Mouse (Mus musculus) heart, embryonic 13.5 days (tissue): ENCODE measurements around the gene Dusp22. TPM values are rescaled to one million over a fixed set of nuclear protein-coding genes. Genes with fewer than 3 reads are reported as not detected.

Source experiments
- ATAC-seq: fragments of 200-750 bp; cut with Nextera tagmentation; 2 replicates; pipeline ENCODE4 v1.8.0; 2017; ENCODE audit warnings: moderate TSS enrichment; ENCODE audit not compliant: insufficient number of reproducible peaks, low FRiP score, low TSS enrichment; ENCODE audit errors: extremely low read depth
- H3K27ac ChIP-seq: fragments of 300-500 bp; sonication (generic); replicated peaks from 2 replicates; pipeline ENCODE4 v1.5.1; 2015; ENCODE audit warnings: moderate library complexity, mild to moderate bottlenecking, inconsistent platforms
- H3K27me3 ChIP-seq: fragments of 300-500 bp; sonication (generic); replicated peaks from 2 replicates; pipeline ENCODE4 v1.6.1; 2015; ENCODE audit warnings: mild to moderate bottlenecking, inconsistent platforms
- H3K36me3 ChIP-seq: fragments of 300-500 bp; sonication (generic); 2 replicates; pipeline ENCODE4 v1.6.1; 2015; ENCODE audit warnings: mild to moderate bottlenecking, inconsistent platforms
- H3K4me1 ChIP-seq: fragments of 300-500 bp; sonication (generic); 2 replicates; pipeline ENCODE4 v1.6.1; 2015; ENCODE audit warnings: inconsistent platforms
- H3K4me2 ChIP-seq: fragments of 300-500 bp; sonication (generic); 2 replicates; pipeline ENCODE4 v1.6.1; 2015; ENCODE audit warnings: inconsistent platforms, mild to moderate bottlenecking, moderate library complexity
- H3K4me3 ChIP-seq: fragments of 300-500 bp; sonication (generic); 2 replicates; pipeline ENCODE4 v1.5.1; 2015; ENCODE audit warnings: moderate library complexity, mild to moderate bottlenecking, inconsistent platforms
- H3K9ac ChIP-seq: fragments of 300-500 bp; sonication (generic); 2 replicates; pipeline ENCODE4 v1.6.1; 2015; ENCODE audit warnings: inconsistent platforms, mild to moderate bottlenecking, moderate library complexity
- H3K9me3 ChIP-seq: fragments of 300-500 bp; sonication (generic); 2 replicates; pipeline ENCODE4 v1.6.1; 2016; ENCODE audit warnings: inconsistent platforms
- WGBS: fragments of 180-500 bp; shearing (Covaris S2); methylation state at CpG from one replicate; pipeline ENCODE4 v1.1.7; 2015; ENCODE audit warnings: mixed read lengths; 5-methylcytosine and 5-hydroxymethylcytosine counted together
- polyA plus RNA-seq: library from polyadenylated mRNA; unstranded; fragments of >200 nt; fragmentation: Nextera tagmentation; extraction: Ambion mirVana; gene quantifications from 2 replicates; pipeline ENCODE4 v1.2.1, GENCODE M21; 2015

Gene Dusp22
- 17.2 and 18.5 TPM in 2 replicates for polyA plus RNA-seq

GRCm38 (mm10) chr13:30659613-30660505 is at the start of gene Dusp22:
Gene Dusp22, plus strand, starts transcription at chr13:30659999.
- WGBS = 2% methylated on average over 71 of the region's 74 CpGs
- Histone ChIP-seq H3K27ac (peak within 1 kb of the TSS; percentile 28), H3K36me3 (no peaks in the 10 kb centered on the region), H3K4me1 (peaks cover 9% of the 10 kb centered on the region; the same call in 1 of the 2 replicates), H3K27me3 (no peaks in the 10 kb centered on the region), H3K4me2 (peak within 1 kb of the TSS; percentile 83), H3K4me3 (peak within 1 kb of the TSS; percentile 69), H3K9ac (peak within 1 kb of the TSS; percentile 90), H3K9me3 (no peaks in the 10 kb centered on the region)
- peak; percentile 86 for ATAC-seq

- H3K9ac ChIP-seq = no peak overlapping the region
- no peaks in the 10 kb centered on the region for H3K4me1 ChIP-seq
- H3K36me3 ChIP-seq = no peaks in the 10 kb centered on the region
- no peaks in the 10 kb centered on the region for H3K27me3 ChIP-seq
- H3K27ac ChIP-seq = no peak overlapping the region
- no peak overlapping the region for H3K4me2 ChIP-seq
- H3K4me3 ChIP-seq = no peak overlapping the region
- 0 out of 2 replicates have a peak, but pooled peaks cover 2% of the 10 kb centered on the region for H3K9me3 ChIP-seq
- WGBS = 81% methylated on average over 6 of the region's 6 CpGs
- ATAC-seq = no peak
These were observed 47.6 kb upstream of the Dusp22 start for GRCm38 (mm10) chr13:30612079-30612794.

- Histone ChIP-seq H3K27me3 (no peaks in the 10 kb centered on the region), H3K36me3 (no peaks in the 10 kb centered on the region), H3K9ac (no peak overlapping the region), H3K27ac (no peak overlapping the region), H3K9me3 (0 out of 2 replicates have a peak, but pooled peaks cover 4% of the 10 kb centered on the region), H3K4me2 (no peak overlapping the region), H3K4me1 (no peaks in the 10 kb centered on the region), H3K4me3 (no peak overlapping the region)
- ATAC-seq = no peak
- 49% methylated on average over 3 of the region's 3 CpGs for WGBS
These were observed 40.1 kb upstream of the Dusp22 start for GRCm38 (mm10) chr13:30619684-30620083.

- no peak overlapping the region for H3K4me2 ChIP-seq
- H3K4me3 ChIP-seq = no peak overlapping the region
- H3K27ac ChIP-seq = no peak overlapping the region
- WGBS = 58% methylated on average over 8 of the region's 8 CpGs
- no peak overlapping the region for H3K9ac ChIP-seq
- no peaks in the 10 kb centered on the region for H3K27me3 ChIP-seq
- no peaks in the 10 kb centered on the region for H3K9me3 ChIP-seq
- ATAC-seq = no peak
- H3K36me3 ChIP-seq = no peaks in the 10 kb centered on the region
- 0 out of 2 replicates have a peak, but pooled peaks cover 3% of the 10 kb centered on the region for H3K4me1 ChIP-seq
These were observed 31.4 kb upstream of the Dusp22 start for GRCm38 (mm10) chr13:30628195-30629048.

GRCm38 (mm10) chr13:30629794-30630410 is 29.9 kb upstream of the Dusp22 start:
- Histone ChIP-seq H3K27me3 (no peaks in the 10 kb centered on the region), H3K9ac (no peak overlapping the region), H3K36me3 (no peaks in the 10 kb centered on the region), H3K9me3 (no peaks in the 10 kb centered on the region), H3K4me1 (0 out of 2 replicates have a peak, but pooled peaks cover 3% of the 10 kb centered on the region), H3K4me2 (no peak overlapping the region), H3K27ac (no peak overlapping the region), H3K4me3 (no peak overlapping the region)
- no peak for ATAC-seq
- WGBS = 62% methylated on average over 10 of the region's 10 CpGs

GRCm38 (mm10) chr13:30632998-30633397 is 26.8 kb upstream of the Dusp22 start:
- H3K9me3 ChIP-seq = no peaks in the 10 kb centered on the region
- H3K4me3 ChIP-seq = no peak overlapping the region
- H3K27ac ChIP-seq = no peak overlapping the region
- WGBS = 66% methylated on average over 6 of the region's 6 CpGs
- ATAC-seq = no peak
- H3K9ac ChIP-seq = no peak overlapping the region
- no peaks in the 10 kb centered on the region for H3K36me3 ChIP-seq
- H3K4me2 ChIP-seq = no peak overlapping the region
- 0 out of 2 replicates have a peak, but pooled peaks cover 3% of the 10 kb centered on the region for H3K4me1 ChIP-seq
- H3K27me3 ChIP-seq = no peaks in the 10 kb centered on the region

GRCm38 (mm10) chr13:30636453-30636852 is 23.3 kb upstream of the Dusp22 start:
- Histone ChIP-seq H3K4me1 (no peaks in the 10 kb centered on the region), H3K9ac (no peak overlapping the region), H3K36me3 (no peaks in the 10 kb centered on the region), H3K27me3 (no peaks in the 10 kb centered on the region), H3K4me3 (no peak overlapping the region), H3K27ac (no peak overlapping the region), H3K4me2 (no peak overlapping the region), H3K9me3 (no peaks in the 10 kb centered on the region)
- WGBS = 62% methylated on average over 4 of the region's 4 CpGs
- ATAC-seq = no peak

GRCm38 (mm10) chr13:30638378-30639115 is 21.3 kb upstream of the Dusp22 start:
- no peak overlapping the region for H3K9ac ChIP-seq
- no peak overlapping the region for H3K4me2 ChIP-seq
- H3K9me3 ChIP-seq = no peaks in the 10 kb centered on the region
- H3K36me3 ChIP-seq = no peaks in the 10 kb centered on the region
- H3K27ac ChIP-seq = no peak overlapping the region
- no peaks in the 10 kb centered on the region for H3K27me3 ChIP-seq
- H3K4me1 ChIP-seq = no peaks in the 10 kb centered on the region
- no peak overlapping the region for H3K4me3 ChIP-seq
- no peak for ATAC-seq
- WGBS = 79% methylated on average over 5 of the region's 5 CpGs

GRCm38 (mm10) chr13:30642053-30642452 is 17.7 kb upstream of the Dusp22 start:
- no peak; the same call in 1 of the 2 replicates for ATAC-seq
- WGBS = 64% methylated on average over 4 of the region's 4 CpGs

GRCm38 (mm10) chr13:30648461-30648860 is 11.3 kb upstream of the Dusp22 start:
- H3K4me3 ChIP-seq = no peak overlapping the region
- H3K9me3 ChIP-seq = no peaks in the 10 kb centered on the region
- no peak overlapping the region for H3K4me2 ChIP-seq
- no peaks in the 10 kb centered on the region for H3K36me3 ChIP-seq
- ATAC-seq = no peak
- H3K9ac ChIP-seq = no peak overlapping the region
- H3K27me3 ChIP-seq = no peaks in the 10 kb centered on the region
- no peaks in the 10 kb centered on the region for H3K4me1 ChIP-seq
- H3K27ac ChIP-seq = no peak overlapping the region

More at GRCm38 (mm10) chr13:30642053-30642452, 17.7 kb upstream of the Dusp22 start:
- Histone ChIP-seq H3K9me3 (no peaks in the 10 kb centered on the region), H3K27me3 (no peaks in the 10 kb centered on the region), H3K27ac (no peak overlapping the region), H3K9ac (no peak overlapping the region), H3K4me2 (no peak overlapping the region), H3K4me3 (no peak overlapping the region), H3K36me3 (no peaks in the 10 kb centered on the region), H3K4me1 (no peaks in the 10 kb centered on the region)
